Mouse (Mus musculus): ENCODE measurements around the gene Zfp667. TPM values are rescaled to one million over a fixed set of nuclear protein-coding genes. Genes with fewer than 3 reads are reported as not detected.
"Not testable (repeated sequence)": the region's sequence is repeated elsewhere in the genome, so short reads cannot be mapped to it uniquely, and the experiment has no call there.

Gene Zfp667
- total RNA-seq (2021) = 10 to 100 TPM; 10.4 to 11.1 TPM

DNA sequence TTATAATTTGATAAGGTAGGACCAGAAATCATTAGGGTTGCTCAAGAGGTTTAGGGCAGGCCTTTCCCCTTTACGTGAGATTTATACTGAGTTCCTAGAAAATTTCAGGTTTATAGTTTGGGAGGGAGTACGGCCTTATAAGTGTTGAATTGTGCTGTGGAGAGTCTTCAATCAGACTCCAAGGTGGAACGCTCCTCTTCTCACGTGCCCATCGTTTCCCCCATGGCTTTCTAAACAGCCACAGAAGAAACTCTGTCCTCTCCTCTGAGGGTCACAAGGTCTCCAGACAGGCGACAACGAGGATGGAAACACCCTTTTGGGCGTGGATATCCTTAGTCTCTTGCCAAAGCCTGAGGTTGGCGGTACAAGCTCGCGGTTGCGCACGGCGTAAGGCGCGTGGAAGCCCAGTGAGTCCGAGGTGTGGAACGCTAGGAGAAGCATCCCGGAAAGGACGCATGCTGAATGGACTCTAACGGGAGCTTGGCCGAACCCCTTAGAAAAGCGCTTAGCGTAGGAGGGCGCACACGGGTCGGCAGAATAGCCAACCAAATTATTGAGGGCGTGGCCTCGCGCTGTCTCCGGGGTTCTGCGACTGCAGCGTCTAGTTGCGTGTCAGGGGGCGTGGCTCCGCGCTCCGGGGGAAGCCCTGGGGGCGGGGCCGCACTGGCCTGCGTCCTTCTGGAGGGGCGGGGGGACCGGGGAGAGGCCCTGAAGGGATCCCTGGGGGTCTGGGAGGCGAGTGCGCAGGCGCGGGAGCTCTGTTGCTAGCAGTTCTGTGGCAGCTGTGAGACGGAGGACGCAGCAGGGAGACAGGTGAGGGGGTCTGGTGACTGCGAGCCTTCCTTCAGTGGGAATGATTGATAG, at the start of gene Zfp667:
Zfp667 (plus strand) TSS at position 738 of the 864 bp plus-strand sequence.
- intact Hi-C loops (cut with DNase I) = loop anchor here (5.0 to 10.0 kb wide), 2 partner anchors 46 to 161 kb away; partner anchors contain the start of gene Zfp583
- peak; percentile 96 to 97 for DNase-seq (ENCODE audit: low spot score in 2 of 2)

DNA sequence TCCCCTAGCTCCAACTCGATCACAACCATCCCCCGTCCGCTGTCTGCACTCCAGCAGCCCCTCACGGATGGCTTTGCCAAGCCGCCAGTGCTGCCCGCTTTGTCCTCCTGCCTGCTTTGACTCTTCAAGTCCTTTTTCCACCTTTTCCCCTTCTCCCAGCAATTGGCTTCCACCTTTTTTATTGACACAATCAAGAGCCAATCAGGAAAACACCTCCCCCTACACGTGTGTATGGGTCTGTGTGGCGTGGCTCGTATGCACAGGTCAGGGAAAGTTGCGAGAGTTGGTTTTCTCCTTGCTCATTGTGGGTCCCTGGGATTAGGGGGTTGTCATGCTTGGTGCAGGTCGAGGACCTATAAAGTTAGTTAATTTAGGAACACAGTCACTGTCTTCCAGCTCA, 46.6 kb upstream of the Zfp667 start:
- DNase-seq (ENCODE audit: low spot score in 2 of 2) = no peak
- intact Hi-C loops (cut with DNase I) = loop anchor here (2.0 kb wide), 1 partner anchor 43 kb away; no protein-coding TSS in a partner anchor

DNA sequence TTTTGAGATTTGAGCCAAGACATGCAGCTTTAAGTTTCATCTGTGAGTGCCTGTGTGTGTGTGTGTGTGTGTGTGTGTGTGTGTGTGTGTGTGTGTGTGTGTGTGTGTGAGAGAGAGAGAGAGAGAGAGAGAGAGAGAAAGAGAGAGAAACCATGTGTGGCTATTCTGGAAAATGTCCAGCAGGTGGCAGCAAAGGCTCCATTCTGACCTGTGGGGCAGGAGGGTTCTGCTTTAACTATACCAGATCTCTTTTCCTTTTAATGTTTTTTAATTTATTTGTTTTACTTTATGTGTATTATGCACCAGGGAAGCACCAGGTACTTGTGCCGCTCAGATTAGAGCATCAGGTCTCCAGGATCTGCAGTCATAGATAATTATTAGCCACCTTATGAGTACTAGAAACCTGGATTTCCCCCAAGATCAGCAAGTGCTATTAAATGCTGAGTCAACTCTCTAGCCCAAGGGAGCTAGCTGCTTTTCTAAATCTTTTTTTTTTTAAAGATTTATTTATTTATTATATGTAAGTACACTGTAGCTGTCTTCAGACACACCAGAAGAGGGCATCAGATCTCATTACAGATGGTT, 45.4 kb upstream of the Zfp667 start:
- intact Hi-C loops (cut with DNase I) = loop anchor here (2.0 kb wide), 1 partner anchor 42 kb away; no protein-coding TSS in a partner anchor
- not testable (repeated sequence) for DNase-seq (ENCODE audit: low spot score in 2 of 2)

DNA sequence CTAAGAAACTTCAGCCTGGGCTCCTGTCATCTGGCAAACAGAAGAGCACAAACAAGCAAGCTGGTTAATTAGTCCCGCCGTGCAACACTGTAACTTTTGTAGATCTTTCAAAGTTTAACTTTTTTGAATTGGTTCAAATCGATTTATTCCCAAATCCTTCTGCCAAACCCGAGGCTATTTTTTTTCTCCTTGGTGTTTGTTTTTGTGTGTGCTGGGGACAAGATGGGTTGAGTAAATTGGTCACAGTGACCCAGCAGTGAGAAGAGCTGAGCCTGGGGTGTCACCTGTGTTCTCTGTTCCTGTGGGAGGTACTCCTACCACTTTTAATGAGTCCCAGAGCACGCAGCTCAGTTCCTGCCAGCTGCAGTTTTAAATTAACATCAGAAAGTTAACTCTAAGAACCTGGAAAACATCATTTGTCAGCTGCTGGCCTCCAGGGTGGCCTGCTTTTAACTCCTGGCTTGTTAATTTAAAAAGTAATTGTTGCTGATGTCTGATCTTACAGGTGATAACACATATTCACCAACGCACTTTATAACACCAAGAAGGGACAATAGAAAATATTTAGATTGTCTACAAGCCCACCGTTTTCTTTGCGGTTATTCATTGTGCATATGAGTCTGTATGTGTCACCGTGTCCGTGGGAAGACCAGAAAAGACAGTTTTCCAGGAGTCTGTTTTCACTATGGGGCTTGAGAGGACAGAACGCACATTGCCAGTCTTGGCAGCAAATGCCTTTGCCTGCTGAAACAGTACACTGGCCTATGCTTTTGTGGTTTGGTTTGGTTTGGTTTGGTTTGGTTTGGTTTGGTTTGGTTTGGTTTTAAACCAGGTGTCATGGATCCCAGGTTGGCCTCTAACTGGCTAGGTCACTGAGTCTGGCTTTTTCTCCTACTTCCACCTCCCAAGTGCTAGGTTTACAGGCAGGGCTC, 41.8 kb upstream of the Zfp667 start:
- intact Hi-C loops (cut with DNase I) = no loop called here
- no peak for DNase-seq (ENCODE audit: low spot score in 2 of 2)

DNA sequence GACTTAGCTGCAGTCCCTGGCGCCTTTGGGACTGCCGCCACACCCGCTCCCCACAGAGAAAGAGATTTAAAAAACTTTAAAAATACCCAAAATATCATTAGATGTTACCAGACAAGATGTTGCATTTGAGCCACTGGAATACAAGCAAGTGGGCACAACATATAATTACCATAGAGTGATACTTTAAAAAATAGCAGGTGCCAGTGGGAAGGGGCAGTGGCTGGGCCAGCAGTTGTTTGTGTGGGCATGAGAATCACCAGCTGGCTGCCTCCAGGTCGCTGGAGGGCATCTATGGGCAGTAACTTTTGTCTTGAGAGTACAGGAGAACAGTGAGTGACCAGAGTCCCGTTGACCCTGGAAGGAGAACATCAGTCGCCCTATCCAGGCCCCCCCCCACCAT, 34.0 kb upstream of the Zfp667 start, which contains the start of gene Epp13:
Epp13 (plus strand) TSS at position 301 of the 400 bp plus-strand sequence.
- intact Hi-C loops (cut with DNase I) = no loop called here
- no peak for DNase-seq (ENCODE audit: low spot score in 2 of 2)

DNA sequence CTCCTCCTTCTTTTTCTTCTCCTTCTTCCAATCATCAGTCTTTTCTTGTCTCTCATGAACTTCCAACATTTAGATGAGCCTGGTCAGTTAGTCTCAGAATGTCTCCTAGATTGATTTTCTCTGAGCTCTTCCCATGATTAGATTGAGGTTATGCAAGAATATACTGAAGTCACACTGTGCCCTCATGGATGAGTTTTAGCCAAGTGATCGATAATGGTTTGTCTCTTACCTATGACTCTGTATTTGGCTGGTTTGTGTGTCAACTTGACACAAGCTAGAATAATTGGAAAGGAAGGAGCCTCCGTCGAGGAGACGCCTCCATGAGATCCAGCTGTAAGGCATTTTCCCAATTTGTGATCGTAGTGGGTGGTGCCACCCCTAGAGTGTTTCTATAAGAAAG, 31.9 kb upstream of the Zfp667 start:
- DNase-seq (ENCODE audit: low spot score in 2 of 2) = no peak
- intact Hi-C loops (cut with DNase I) = no loop called here

DNA sequence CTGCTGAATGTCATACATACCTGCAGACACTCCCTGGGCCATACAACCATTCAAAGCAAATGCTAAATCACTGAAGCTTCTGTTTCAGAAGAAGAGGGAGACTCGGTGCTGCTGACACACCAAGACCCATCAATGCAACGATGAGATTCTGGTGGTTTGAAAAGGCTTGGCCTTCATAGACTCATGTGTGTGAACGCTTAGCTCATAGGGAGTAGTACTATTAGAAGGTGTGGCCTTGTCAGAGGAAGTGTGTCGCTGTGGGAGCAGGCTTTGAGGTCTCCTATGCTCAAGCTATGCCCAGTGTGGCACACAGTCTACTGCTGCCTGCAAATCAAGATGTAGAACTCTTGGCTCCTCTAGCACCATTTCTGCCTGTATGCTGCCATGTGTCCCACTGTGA, 29.0 kb upstream of the Zfp667 start:
- intact Hi-C loops (cut with DNase I) = no loop called here
- DNase-seq (ENCODE audit: low spot score in 2 of 2) = no peak

DNA sequence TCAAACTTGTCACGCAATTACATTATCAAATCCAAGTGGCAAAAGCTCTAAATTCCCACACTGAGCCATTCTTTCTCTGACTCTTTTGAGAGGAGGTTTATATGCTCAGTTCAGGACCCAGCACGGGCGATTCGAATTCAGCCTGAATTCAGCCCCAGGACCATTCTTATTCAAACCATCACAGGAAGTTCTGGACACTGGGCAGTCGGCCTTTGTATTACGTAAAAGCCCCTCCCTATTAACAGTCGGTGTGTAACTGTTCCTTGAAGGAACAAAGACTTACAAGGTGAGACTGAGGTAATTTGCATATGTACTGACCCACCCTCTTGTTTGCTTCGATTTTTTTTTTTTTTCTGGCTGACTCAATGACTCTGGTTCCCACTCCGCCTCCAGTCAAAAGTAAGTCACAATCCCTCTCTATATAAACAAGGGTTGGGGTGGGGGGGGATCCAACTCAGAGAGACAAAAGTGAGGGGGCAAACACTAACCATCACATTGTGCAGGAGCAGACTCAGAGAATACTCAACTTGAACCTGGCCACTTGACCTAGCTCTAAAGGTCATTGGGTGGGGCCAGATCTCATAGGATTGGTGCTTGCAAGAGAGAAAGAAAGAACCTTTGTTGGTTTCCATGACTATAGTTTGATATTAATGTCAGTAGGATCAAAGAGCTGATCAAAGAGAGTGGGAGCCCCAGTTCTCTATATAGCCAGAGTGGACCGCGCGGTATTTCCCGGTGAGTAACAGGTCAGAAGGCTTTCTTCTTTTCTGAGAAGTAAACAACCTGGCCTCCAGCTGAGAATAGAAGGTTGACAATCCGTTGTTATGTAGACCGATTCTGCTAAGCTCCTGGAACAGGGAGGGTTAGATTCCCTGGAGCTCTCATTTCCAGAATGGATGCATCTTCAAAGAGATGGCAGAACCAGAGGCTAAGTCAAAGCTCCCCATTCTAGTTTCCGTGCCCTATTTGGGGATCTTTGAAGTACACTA, 27.9 kb upstream of the Zfp667 start:
- no peak for DNase-seq (ENCODE audit: low spot score in 2 of 2)
- intact Hi-C loops (cut with DNase I) = no loop called here

DNA sequence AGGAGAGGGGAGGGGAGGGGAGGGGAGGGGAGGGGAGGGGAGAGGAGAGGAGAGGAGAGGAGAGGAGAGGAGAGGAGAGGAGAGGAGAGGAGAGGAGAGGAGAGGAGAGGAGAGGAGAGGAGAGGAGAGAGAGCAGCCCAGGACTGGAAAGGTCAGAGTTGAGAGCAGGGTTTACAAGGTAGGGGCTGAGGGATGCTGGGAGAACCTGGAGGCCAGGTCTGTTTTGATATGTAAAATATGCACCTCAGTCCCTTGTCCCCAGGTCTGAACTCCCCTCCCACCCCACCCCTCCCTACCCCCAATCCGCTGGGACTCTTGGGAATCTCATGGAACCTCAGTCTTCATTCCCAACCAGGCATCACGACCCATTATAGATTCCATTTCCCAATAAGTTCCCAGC, 26.4 kb upstream of the Zfp667 start:
- intact Hi-C loops (cut with DNase I); DNase-seq (ENCODE audit: low spot score in 2 of 2): not testable (repeated sequence)

DNA sequence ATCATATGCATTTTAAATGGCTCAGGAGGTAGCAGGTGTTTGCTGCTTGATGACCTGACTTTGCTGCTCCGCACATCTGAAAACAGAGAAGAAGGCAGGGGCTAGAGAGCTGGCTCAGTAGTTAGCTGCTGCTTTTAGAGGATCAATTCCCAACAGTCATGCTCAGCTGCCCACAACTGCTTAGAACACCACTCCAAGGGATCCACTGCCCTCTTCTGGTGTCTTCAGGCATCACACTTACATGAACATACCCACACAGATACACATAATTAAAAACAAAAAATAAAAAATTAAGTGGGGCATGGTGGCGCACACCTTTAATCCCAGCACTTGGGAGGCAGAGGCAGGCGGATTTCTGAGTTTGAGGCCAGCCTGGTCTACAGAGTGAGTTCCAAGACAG, 24.3 kb upstream of the Zfp667 start:
- intact Hi-C loops (cut with DNase I) = no loop called here

DNA sequence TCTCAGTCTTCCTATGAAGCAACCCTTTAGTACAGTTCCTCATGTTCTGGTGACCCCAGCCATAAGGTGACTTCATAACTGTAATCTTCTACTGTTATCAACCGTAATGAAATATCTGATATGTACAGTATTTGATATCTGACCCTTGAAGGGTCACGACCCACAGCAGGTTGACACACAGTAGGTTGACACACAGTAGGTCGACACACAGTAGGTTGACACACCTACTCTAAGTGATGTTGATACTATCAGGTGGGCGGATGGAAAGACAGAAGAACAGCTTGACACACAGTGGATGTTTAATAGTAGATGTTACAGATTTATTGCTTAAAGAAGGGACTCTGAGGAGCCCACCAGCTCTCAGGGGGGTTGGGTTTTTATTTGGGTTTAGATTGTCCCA, 23.4 kb upstream of the Zfp667 start:
- DNase-seq (ENCODE audit: low spot score in 2 of 2) = no peak
- intact Hi-C loops (cut with DNase I) = no loop called here

More for the DNA sequence above, 24.3 kb upstream of the Zfp667 start:
- DNase-seq (ENCODE audit: low spot score in 2 of 2) = no peak

DNA sequence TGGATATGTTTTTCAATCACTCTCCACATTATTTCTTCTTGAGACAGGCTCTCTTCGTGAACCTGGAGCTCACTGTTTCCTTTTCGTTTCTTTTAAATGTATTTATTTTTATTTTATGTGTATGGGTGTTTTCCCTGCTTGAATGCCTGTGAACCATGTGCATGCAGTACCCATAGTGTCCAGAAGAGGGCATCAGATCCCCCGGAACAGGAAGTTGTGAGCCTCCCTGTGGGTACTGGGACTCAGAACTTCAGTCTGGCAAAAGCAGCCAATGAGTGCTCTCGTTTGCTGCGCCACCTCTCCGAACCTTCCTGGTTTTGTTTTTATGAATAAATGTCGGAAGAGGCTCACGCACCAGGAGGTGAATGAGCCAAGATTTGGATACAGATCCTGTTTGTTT, 20.7 kb upstream of the Zfp667 start:
- DNase-seq (ENCODE audit: low spot score in 2 of 2) = no peak
- intact Hi-C loops (cut with DNase I) = no loop called here

DNA sequence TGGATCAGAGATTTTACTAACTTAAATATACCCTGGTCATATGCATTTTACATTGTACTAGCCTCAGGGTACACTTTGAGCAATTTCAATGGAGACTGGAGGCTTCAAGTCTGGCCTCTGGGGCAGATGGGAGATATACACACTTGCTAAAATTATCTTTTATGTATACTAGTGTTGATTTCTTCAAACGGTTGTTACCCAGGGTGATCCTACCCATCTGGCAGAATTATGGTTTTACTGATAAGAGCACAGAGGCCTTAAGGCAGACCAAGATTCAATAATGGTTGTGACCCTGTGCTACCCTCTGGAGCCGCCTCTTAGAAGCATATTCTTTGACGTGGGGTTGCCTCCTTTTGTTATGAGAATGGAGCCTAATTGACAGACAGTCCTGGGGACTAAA, 8.5 kb upstream of the Zfp667 start:
- no peak for DNase-seq (ENCODE audit: low spot score in 2 of 2)
- intact Hi-C loops (cut with DNase I) = no loop called here

DNA sequence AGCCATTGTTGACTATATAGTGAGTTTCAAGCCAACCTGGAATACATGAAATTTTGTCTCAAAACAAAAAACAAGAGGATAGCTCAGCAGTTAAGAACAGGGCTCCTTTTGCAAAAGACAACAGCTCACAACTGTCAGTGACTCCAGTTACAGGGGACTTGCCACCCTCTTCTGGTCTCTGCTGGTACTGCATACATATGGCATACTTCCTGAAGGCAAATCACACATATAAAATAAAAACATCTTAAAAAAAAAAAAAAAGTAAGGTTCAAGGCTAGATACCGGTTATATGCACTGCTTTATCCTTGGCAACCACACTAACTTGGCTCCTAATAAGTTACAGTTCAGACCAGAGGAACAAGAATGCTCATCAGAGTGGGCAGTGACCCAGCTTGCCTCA, 3.6 kb upstream of the Zfp667 start:
- intact Hi-C loops (cut with DNase I) = loop anchor here (2.0 to 10.0 kb wide), 4 partner anchors 42 to 1016 kb away; partner anchors contain the start of gene Zfp444
- DNase-seq (ENCODE audit: low spot score in 2 of 2) = peak; percentile 40 to 55

DNA sequence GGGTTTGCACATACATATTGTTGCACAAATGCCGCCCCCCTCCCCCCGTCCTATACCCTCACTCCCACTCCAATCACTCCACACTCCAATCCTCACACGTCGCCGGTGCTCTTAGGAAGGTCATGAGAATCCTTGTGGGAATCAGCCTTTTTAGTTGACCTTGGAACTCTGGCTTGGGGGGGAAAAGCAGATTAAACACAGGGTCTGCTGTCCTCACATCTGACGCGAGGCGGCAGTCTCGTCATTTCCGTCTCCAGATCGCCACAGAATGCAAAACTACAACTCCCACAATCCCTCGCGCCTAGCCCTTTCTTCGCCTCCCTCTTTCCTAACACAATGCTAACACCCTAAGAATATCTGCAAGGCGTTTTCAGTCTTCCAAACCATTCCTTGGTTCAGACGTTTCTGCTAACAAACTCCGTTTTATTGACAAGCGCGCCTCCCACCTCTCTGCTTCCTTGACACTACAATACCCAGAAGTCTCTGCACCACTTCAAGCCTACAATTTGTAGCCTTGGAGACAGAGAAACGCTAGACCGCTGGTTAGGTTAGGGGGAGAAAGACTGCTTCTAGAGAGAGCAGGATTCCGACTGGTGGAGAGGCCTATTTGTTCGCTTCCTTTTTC, 2.8 kb upstream of the Zfp667 start:
- peak; percentile 84 to 86 for DNase-seq (ENCODE audit: low spot score in 2 of 2)
- intact Hi-C loops (cut with DNase I) = loop anchor here (2.0 to 10.0 kb wide), 4 partner anchors 43 to 1015 kb away; partner anchors contain the start of gene Zfp444

DNA sequence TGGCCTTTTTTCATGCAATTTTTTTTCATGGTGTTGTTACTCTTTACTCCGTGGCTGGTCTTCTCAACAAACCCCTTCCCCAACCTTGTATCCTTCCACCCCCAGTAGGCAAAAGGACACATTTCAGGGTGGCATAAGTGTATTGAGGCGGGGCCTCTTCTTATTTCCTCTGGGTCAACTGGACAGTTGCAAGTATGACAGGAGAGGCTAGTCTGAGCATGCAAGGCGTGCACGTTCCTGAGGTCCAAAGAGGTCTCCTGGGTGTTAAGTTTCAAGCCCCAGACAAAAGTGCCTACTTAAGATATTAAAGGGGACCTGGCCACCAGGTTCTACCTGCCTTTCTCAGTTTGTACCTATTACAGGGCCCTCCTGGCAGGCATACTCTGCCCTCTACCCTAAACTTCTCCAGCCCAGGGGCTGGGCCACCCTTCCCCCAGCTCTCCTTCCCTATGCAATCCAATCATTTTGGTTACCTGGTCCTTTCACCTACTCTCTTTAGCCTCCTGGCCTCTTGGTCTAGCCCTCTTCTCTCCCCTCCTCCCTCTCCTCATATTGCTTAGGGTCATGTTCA, 1.9 kb upstream of the Zfp667 start:
- DNase-seq (ENCODE audit: low spot score in 2 of 2) = no peak
- intact Hi-C loops (cut with DNase I) = loop anchor here (5.0 to 10.0 kb wide), 2 partner anchors 48 to 160 kb away; partner anchors contain the start of gene Zfp583

DNA sequence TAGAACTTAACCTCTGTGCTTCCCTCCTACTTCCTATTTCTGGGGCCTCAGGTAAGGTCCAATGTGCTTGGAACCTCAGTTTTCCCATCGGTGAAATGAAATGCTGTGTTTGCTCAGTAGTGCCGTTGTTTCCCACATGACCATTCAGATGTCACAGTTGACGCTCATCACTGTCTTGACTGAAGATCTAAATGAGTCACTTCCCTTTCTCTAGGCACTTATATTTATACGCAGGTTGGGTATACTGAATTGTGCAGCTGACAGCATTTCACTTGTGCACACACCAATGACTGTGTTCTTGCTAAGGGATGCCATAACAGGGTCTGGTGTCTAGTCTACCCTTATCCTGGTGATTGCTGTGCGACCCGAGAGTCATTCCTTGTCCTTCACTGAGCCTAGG, 1.0 kb upstream of the Zfp667 start:
- no peak for DNase-seq (ENCODE audit: low spot score in 2 of 2)
- intact Hi-C loops (cut with DNase I) = loop anchor here (5.0 to 10.0 kb wide), 2 partner anchors 47 to 161 kb away; partner anchors contain the start of gene Zfp583
